ENCODE assay signal across 25 mouse cellular contexts in genomic region chr2:45094371-45094967, GRCm38 (mm10). TPM values are rescaled to one million over a fixed set of nuclear protein-coding genes. Genes with fewer than 3 reads are reported as not detected.
A peak's percentile ranks its signal among the peaks of the same experiment; 100 is the strongest.
DNase-seq lines count a peak whose midpoint lies in the region; ATAC-seq and TF ChIP-seq lines count a peak whose summit lies in the region.
"Had no signal": no experiment of that assay in that cellular context is flagged by ENCODE, and none has a peak within 500 bp of the region (broad histone marks: within the 10 kb centered on the region; RNA-seq: fewer than 3 reads in every experiment).

No protein-coding gene starts in this region.

- no peak for ATAC-seq in stomach, embryonic 15.5 days (ENCODE audit: insufficient read depth, low FRiP score, low read depth)
- no peak for ATAC-seq in stomach, postnatal 0 days (ENCODE audit: low FRiP score, low TSS enrichment)
- ATAC-seq: intestine, postnatal 0 days; midbrain, embryonic 15.5 days; Patski had no signal

- WGBS in stomach, embryonic 15.5 days, result 56% methylated on average over 2 of the region's 2 CpGs
- 56% methylated on average over 2 of the region's 2 CpGs for WGBS in stomach, postnatal 0 days

- intact Hi-C loops in left cerebral cortex, adult 2 months (cut with DNase I), result no loop called here
- intact Hi-C loops in left cerebral cortex, postnatal 14 days (cut with DNase I), result no loop called here

- H3K4me3 ChIP-seq in left cerebral cortex, adult 2 months, result no peak overlapping the region
- no peak overlapping the region for H3K4me3 ChIP-seq in stomach, embryonic 15.5 days (replicated peaks)
- no peak overlapping the region for H3K4me3 ChIP-seq in stomach, postnatal 0 days (ENCODE audit: low read depth, low read length)
- H3K4me3 ChIP-seq: embryonic facial prominence, embryonic 15.5 days; kidney, embryonic 15.5 days; limb, embryonic 13.5 days; liver, embryonic 13.5 days; lung, embryonic 15.5 days; midbrain, embryonic 15.5 days had no signal

- TF ChIP-seq CTCF in left cerebral cortex, adult 2 months (IDR thresholded peaks at IDR 0.05), result no peak
- no peak for TF ChIP-seq CTCF in stomach, postnatal 0 days (IDR thresholded peaks at IDR 0.05; ENCODE audit: low read depth)

- no peak overlapping the region for H3K9ac ChIP-seq in stomach, embryonic 15.5 days
- no peak overlapping the region for H3K9ac ChIP-seq in stomach, postnatal 0 days (ENCODE audit: low read length)
- H3K9ac ChIP-seq: embryonic facial prominence, embryonic 15.5 days; hindbrain, embryonic 14.5 days; kidney, embryonic 15.5 days; limb, embryonic 13.5 days; liver, embryonic 13.5 days; lung, embryonic 15.5 days; midbrain, embryonic 15.5 days had no signal

- H3K27ac ChIP-seq in left cerebral cortex, adult 2 months, result peak overlapping the region; percentile 83
- H3K27ac ChIP-seq in stomach, embryonic 15.5 days, result 0 out of 2 replicates have a peak overlapping the region, but pooled peaks have one; percentile 13
- H3K27ac ChIP-seq in stomach, postnatal 0 days (replicated peaks), result no peak overlapping the region
- H3K27ac ChIP-seq: embryonic facial prominence, embryonic 15.5 days; kidney, embryonic 15.5 days; limb, embryonic 13.5 days; liver, embryonic 13.5 days; macrophage; midbrain, embryonic 15.5 days had no signal

- H3K27me3 ChIP-seq in stomach, embryonic 15.5 days (replicated peaks), result no peaks in the 10 kb centered on the region
- no peaks in the 10 kb centered on the region for H3K27me3 ChIP-seq in stomach, postnatal 0 days (ENCODE audit: control insufficient read depth, insufficient read depth, low read length)
- H3K27me3 ChIP-seq: embryonic facial prominence, embryonic 15.5 days; kidney, embryonic 15.5 days; liver, embryonic 13.5 days; lung, embryonic 15.5 days; midbrain, embryonic 15.5 days; Patski had no signal

- peak; percentile 80 for DNase-seq in heart, adult 11 months
- DNase-seq in heart, postnatal 4 days, result no peak
- DNase-seq in left cerebral cortex, adult 2 months (ENCODE audit: extremely low spot score in 1 of 2, low spot score in 2 of 2), result peak in 1 of 2 experiments; percentile 16
- DNase-seq in left cerebral cortex, postnatal 14 days (ENCODE audit: low spot score in 2 of 2), result no peak
- DNase-seq in stomach, postnatal 0 days (ENCODE audit: low spot score), result no peak
- DNase-seq in adrenal gland, postnatal 14 days, result no peak
- DNase-seq: adrenal gland, adult 8-10 months; cerebellum, postnatal 10 days; gastrocnemius, postnatal 10 days; heart, adult 18-20 months; heart, postnatal 14 days; kidney, postnatal 4 days; liver, embryonic 13.5 days; retina, postnatal 1 day; thymus, postnatal 25 days had no signal

- peaks cover 3% of the 10 kb centered on the region; the same call in 1 of the 2 replicates for H3K4me1 ChIP-seq in stomach, embryonic 15.5 days
- no peaks in the 10 kb centered on the region for H3K4me1 ChIP-seq in stomach, postnatal 0 days (replicated peaks; ENCODE audit: control insufficient read depth, insufficient read depth)

- H3K36me3 ChIP-seq in stomach, embryonic 15.5 days, result no peaks in the 10 kb centered on the region
- no peaks in the 10 kb centered on the region for H3K36me3 ChIP-seq in stomach, postnatal 0 days (ENCODE audit: control insufficient read depth, insufficient read depth, low read length)
- H3K36me3 ChIP-seq: limb, embryonic 13.5 days; midbrain, embryonic 15.5 days had no signal

- no peak for TF ChIP-seq EP300 in stomach, postnatal 0 days (optimal IDR thresholded peaks at IDR 0.05)

- no peaks in the 10 kb centered on the region for H3K9me3 ChIP-seq in stomach, embryonic 15.5 days
- no peaks in the 10 kb centered on the region for H3K9me3 ChIP-seq in stomach, postnatal 0 days (ENCODE audit: control insufficient read depth, low read length)
- H3K9me3 ChIP-seq: embryonic facial prominence, embryonic 15.5 days; kidney, embryonic 15.5 days; limb, embryonic 13.5 days; liver, embryonic 13.5 days; lung, embryonic 15.5 days; midbrain, embryonic 15.5 days had no signal

- H3K4me2 ChIP-seq in stomach, embryonic 15.5 days, result no peak overlapping the region
- no peak overlapping the region for H3K4me2 ChIP-seq in stomach, postnatal 0 days (replicated peaks; ENCODE audit: low read depth)
- H3K4me2 ChIP-seq: embryonic facial prominence, embryonic 15.5 days; hindbrain, embryonic 14.5 days; kidney, embryonic 15.5 days; limb, embryonic 13.5 days; liver, embryonic 13.5 days; lung, embryonic 15.5 days; midbrain, embryonic 15.5 days had no signal

RNA-seq across cellular contexts. Expression of gene Zeb2, which starts 22.7 kb away (rescaled TPM):
- 10 to 100 TPM; 59.7 to 66.5 TPM for total RNA-seq in heart, postnatal 4 days (2021)
- total RNA-seq in left cerebral cortex, adult 2 months (2021), result 100 to 1,000 TPM; 156 to 181 TPM
- 100 to 1,000 TPM; 199 to 209 TPM for total RNA-seq in left cerebral cortex, postnatal 14 days (2021)
- polyA plus RNA-seq in stomach, embryonic 15.5 days (2015; fragmentation: Nextera tagmentation; extraction: Ambion mirVana), result 46.5 and 49.9 TPM in 2 replicates
- polyA plus RNA-seq in stomach, postnatal 0 days (2015; fragmentation: Nextera tagmentation; extraction: Ambion mirVana), result 13.5 and 14.4 TPM in 2 replicates
- 153 and 158 TPM in 2 replicates for total RNA-seq in adrenal gland, postnatal 14 days (2021)
